Mouse (Mus musculus): ENCODE data around the gene Neurl2.
A peak's percentile ranks its signal among the peaks of the same experiment; 100 is the strongest.
"Not testable (repeated sequence)": the region's sequence is repeated elsewhere in the genome, so short reads cannot be mapped to it uniquely, and the experiment has no call there.

Neurl2 gene

DNA sequence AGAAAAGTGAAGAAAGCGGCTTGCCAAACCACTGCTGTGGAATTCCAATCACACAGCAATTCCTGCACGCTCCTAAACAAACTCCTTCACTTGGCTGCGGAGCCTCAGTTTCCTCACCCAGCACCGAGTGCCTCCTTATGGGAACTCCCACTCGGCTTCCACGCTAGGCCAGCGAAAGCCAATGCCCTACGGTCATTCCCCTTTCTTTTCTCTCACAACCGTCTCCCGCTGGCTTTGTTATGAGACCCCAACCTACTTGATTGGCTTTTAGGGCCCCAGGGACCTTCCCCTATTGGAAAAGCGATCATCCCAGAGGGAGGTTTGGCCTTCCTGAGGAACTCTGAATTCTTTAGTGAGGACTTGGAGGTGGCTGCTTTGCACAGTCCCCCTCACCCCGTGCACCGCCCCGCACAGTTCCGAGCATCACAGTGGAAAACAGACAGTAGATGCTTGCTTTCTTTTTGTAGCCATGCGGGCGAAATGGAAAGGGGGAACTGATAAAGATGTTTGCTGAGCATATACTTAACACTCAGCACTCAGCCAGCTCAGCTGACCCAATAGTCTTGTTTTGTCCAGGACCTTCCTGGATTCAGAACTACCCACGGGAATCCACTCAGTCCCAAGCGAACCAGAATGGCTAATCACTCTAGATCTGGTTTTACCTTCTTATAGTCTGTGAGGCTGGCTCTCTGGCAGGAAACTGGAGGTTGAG, 24.7 kb upstream of the Neurl2 start:
- no peak for DNase-seq (ENCODE audit: low spot score in 2 of 2)

DNA sequence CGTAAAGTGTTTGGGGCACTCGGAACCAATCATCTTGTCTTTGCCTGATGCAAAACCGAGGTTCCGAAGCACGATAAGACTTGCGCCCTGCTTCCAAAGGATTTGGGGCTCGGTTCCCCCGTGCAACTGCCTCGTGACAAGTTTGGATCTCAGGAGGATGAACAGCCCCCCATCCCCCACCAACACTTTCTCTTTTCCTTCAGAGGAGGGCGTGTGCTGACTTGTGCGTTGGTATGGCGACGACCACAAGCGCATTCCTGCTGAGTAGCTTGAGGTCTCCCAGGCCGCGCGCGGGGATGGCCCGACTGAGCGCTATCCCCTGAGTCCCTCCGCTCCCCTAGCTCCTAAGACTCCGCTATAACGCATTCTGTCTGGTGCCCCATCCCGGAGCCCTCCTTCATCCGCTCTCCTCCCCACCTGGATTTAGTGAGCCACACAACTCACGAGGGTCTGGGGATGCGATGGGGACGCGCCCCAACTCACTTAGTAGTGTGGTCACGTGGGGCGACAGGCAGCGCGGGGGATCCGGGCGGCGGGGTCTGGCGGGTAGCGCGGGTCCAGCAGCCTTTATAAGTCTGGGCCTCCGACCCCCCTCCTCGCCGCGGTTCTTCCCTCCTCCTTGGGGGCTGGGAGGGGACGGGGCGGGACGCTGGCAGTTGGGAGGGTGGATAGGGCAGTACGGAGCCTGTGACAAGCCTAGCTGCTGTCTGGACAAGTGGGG, 24.0 kb upstream of the Neurl2 start, which contains the start of gene Pltp:
Gene Pltp (minus strand): TSS at position 611 of the 721 bp plus-strand sequence.
- peak; percentile 62 to 71 for DNase-seq (ENCODE audit: low spot score in 2 of 2)

DNA sequence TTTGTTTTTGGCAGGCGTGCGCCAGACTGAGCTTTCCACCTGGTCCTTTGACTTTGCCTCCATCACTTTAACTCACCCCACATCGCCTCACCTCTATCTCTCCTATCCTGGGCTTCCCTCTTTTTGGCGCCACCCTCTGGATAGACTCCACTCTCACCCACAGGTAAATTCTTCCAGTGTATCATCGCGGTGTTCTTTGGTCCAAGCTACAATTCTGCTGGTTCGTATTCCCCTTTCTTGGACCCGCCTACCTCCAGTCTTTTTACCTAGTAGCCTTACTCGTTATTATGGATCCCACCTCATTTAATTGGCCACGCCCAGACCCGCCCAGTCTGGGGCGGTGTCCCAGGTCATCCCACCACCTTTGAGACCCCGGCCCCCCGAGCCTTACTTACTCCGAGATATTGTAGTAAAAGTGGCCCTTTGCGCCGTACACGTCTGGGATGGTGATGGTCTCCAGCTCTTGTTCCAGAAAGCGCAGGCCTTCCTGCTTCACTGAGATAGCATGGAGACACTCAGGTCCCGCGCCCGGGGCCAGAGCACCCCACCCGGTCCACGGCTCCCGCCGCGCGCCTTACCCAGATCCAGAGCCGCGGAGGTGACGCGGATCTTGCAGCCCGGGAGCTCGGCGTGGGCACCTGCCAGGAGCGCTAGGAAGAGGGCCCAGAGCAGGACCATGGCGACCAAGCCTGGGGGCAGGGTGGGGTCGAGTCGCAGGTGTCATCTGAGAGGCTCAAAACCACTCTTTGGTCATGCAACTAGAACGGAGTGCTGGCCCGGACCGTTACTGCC, 23.2 kb upstream of the Neurl2 start:
- no peak for DNase-seq (ENCODE audit: low spot score in 2 of 2)

DNA sequence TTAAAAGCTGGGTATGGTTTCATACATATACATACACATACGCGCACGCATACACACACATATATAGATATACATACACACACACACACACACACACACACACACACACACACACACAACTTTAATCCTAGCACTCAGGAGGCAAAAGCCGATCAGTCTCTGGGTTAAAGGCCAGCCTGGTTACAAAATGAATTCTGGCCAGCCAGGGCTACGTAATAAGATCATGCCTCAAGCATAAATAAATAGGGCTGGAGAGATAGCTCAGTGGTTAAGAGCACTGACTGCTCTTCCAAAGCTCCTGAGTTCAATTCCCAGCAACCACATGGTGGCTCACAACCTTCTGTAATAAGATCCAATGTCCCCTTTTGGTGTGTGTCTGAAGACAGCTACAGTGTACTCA, 22.3 kb upstream of the Neurl2 start:
- not testable (repeated sequence) for DNase-seq (ENCODE audit: low spot score in 2 of 2)

DNA sequence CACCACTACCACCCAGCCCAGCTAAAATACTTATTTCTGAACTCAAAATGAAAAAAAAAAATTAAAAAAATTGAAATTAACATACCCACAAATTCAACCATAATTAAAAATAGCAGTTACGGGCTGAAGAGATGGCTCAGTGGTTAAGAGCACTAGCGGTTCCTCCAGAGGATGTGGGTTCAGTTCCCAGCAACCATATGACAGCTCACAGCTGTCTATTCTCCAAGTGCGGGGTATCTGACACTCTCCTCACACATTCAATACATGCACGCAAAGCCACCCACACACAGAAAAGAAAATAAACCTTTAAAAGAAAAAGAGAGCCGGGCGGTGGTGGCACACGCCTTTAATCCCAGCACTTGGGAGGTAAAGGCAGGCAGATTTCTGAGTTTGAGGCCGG, 16.8 kb upstream of the Neurl2 start:
- DNase-seq (ENCODE audit: low spot score in 2 of 2): no peak

DNA sequence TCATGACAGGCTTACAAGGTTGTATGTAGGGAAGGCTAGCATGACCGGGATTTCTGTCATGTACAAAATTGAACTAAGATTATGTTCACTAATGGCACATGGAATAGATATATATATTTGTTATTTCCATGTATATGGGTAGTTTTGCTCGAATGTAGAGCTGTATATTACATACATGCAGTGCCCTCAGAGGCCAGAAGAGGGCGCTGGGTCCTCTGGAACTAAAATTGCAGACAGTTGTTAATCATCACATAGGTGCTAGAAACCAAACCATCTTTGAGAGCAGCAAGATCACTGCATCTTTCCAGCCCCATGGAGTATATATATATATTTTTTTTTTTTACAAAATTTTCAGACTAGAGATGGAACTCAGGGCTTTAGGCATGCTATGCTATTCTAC, 12.5 kb upstream of the Neurl2 start:
- peak in 1 of 2 experiments; percentile 21 for DNase-seq (ENCODE audit: low spot score in 2 of 2)

DNA sequence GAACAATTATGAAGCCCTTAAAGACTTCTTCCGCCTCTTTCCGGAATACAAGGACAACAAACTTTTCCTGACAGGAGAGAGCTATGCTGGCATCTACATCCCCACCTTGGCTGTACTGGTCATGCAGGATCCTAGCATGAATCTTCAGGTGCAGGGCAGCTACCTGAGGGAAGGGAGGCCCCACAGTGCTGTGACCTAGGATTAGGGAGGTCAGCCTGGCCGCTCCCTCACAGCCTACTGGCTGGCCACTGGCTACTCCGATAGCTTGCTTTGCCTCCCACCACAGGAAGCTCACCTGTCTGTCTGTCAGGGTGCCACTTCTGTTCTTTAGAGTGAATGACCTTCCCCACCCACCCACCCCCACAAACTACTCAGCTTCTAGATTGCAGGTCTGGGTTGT, 1.9 kb upstream of the Neurl2 start:
- no peak for DNase-seq (ENCODE audit: low spot score in 2 of 2)

DNA sequence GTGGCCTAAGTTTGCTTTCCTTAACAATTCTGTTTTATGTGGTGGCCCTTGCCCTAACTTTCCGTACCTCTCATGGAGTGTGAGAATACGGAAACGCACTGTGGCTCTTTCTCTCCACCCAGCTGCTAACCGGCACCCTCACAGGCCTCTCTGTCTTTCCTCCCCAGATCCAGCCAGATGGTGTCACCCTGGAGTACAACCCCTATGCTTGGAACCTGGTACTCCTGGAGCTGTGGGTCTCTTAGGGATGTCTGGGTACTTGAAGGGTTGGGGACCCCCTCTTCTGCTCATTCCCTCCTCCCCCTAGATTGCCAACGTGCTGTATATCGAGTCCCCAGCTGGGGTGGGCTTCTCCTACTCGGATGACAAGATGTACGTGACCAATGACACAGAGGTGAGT, 1.3 kb upstream of the Neurl2 start:
- DNase-seq (ENCODE audit: low spot score in 2 of 2): no peak

DNA sequence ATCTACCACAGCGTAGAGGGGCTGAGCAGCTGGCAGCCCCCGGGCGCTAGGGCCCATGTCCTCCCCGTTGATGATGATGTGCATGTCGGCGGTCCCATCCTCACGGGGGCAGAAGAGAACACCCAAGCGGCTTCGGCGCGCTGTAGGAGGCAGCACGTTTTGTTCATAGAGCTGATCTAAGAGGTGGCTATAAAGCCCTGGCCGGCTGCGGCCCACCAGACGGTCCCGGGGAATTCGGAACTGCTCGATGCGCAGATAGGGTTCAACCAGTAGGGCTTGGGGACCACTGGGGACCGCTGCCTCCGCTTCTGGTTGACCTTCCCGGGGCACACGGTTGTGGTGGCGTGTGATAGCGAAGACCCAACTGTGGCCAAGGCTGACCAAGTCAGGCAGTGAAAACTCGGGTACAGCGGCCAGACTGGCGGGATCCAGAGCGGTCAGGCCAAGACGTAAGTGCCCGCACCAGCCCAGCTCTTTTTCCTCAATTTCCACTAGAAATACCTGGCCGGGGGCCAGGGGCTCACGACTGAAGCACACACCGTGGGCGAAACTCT, 431 bp downstream of the Neurl2 start, which contains the start of gene Ctsa:
Gene Ctsa (plus strand): TSS at position 126 of the 554 bp plus-strand sequence.
- peak; percentile 89 to 91 for DNase-seq (ENCODE audit: low spot score in 2 of 2)

DNA sequence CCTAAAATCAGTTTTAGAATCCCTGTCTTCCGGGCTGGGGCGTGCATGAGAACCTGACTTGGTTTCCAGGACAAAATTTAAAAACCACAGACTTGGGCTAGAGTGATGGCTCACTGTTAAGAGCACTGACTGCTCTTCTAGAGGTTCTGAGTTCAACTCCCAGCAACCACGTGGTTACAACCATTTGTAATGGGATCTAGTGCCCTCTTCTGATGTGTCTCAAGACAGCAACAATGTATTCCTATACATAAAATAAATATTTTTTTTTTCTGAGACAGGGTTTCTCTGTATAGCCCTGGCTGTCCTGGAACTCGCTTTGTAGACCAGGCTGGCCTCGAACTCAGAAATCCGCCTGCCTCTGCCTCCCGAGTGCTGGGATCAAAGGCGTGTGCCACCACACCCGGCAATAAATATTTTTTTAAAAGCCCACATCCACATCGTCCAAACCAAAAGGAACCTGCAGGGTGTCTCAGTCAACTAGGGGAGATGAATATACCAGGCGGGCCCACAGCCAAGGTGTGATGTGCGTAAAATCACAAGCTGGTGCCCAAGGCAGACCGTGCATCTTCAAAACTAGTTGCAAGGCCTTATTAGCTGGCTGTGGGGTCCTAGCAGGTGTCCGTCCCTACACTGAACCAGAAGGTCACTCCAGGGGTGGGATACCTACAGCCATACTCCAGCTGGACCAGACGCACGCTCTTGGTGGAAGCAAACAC, 1.1 kb downstream of the Neurl2 start:
- no peak for DNase-seq (ENCODE audit: low spot score in 2 of 2)

DNA sequence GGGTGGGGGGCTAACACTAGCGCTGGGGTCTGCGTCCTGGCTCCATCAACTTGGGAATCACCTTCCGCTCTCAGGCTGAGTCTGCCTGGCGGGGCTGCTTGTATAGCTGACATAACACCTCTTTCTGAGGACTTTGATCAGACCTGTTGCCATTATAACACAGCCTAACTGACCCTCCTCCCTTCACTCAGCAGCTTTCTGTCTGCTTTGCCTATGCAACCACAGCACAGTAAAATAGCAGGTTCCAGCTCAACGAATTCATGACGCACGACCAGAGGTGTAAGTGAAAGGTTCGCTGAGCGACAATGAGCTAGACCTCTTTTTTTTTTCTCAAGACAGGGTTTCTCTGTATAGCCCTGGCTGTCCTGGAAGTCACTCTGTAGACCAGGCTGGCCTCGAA, 2.2 kb downstream of the Neurl2 start:
- DNase-seq (ENCODE audit: low spot score in 2 of 2): no peak

DNA sequence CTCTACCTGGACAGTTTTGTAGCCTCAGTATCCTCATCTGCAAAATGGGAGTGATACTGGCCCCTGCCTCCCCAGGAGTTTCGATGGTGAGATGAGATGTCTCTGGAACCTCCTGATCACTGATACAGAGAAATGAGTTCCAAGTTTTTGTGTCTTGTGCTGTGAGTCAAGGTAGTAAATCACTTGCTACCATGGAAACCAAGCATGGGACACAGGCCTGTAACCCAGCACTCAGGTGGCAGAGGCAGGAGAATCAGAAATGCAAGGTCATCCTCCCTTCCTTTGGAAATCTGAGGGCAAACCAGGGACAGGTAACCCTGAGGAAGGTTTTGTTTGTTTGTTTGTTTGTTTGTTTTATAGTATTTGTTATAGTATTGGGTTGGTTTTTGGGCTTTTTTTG, 4.2 kb downstream of the Neurl2 start:
- no peak for DNase-seq (ENCODE audit: low spot score in 2 of 2)

DNA sequence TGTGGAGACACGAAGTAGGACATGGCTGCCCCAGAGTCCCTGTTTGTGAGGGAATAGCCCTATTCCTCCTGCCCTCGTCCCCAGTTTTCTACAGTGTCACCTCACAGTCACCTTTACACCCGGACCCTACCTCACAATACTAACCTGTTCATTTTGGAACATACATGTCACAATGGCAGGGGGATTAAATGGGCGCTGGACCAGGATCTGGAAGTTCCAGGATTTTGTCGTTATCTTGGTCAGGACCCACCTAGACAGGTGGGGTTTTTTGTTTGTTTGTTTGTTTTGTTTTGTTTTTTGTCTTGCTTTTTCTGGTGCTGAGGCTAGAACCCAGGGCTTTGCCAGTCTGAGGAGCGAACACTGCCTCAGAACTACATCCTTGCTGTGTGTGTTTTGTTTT, 4.8 kb downstream of the Neurl2 start, which contains the start of gene Spata25:
Gene Spata25 (minus strand): TSS at position 101 of the 400 bp plus-strand sequence.
- DNase-seq (ENCODE audit: low spot score in 2 of 2): no peak

DNA sequence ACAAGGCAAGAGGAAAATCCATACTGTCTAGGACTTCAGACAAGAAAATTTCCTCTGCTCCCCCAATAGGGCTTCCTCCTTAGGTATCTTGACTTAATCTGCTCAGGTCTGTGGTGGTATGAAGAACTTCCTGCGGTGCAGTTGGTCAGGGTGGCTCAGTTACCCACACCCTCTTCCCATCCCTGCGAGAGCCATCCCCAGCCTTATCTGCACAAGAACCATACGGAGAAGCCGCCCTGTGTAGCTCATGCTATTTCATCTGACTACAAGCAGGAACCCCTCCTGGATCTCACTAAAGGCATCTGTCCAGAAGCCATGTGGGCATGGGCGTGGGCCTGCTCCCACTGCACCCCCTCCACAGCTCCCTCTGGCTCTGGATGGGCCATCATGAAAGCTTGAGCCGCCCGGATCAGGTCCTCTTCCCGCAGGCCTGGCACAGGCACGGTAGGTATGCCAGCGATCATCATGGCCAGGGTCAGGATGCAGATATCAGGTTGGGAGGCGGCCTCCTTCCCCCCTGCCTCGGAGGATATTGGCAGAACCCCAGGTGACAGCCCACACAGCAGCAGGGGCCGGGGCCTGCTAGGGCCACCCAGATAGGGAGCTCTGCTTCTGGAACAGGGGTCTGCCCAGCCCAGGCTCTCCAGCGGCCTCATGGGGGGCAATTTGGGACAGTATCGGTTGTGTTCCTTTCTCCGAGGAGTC, 6.0 kb downstream of the Neurl2 start:
- peak in 1 of 2 experiments; percentile 33 for DNase-seq (ENCODE audit: low spot score in 2 of 2)

DNA sequence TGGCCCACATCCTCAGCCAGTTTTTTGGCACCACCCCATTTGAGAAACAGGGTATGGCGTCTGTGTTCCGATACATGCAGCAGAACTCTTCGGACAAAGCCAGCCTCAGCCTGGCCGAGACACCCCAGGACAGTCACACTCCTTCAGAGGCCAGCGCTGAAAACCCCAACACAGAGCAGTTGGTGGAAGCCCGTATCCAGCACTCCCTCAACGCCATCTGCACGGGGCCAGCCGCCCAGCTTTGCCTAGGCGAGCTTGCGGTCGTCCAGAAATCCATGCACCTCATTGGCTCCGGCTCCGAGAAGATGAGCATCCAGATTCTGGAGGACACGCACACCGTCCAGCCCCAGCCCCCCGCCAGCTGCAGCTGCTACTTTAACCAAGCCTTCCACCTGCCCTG, 7.7 kb downstream of the Neurl2 start:
- DNase-seq (ENCODE audit: low spot score in 2 of 2): peak in 1 of 2 experiments; percentile 45

DNA sequence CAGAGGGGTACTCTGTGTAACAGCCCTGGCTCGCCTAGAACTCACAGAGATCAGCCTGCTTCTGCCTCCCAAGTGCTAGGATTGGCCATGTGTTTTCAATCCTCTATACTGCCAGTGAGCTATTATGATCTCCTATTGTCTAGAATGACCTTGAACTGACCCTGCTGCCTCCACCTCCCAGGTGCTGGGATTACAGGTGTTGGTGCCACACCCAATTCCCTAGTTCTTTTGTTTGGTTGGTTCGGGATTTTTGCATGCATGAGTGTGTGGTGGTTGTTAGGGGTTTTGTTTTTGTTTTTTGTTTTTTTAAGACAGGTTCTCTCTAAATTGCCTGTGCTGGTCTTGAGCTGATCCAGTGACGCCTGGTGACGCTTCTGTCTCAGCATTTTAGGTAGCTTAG, 9.3 kb downstream of the Neurl2 start:
- DNase-seq (ENCODE audit: low spot score in 2 of 2): no peak

DNA sequence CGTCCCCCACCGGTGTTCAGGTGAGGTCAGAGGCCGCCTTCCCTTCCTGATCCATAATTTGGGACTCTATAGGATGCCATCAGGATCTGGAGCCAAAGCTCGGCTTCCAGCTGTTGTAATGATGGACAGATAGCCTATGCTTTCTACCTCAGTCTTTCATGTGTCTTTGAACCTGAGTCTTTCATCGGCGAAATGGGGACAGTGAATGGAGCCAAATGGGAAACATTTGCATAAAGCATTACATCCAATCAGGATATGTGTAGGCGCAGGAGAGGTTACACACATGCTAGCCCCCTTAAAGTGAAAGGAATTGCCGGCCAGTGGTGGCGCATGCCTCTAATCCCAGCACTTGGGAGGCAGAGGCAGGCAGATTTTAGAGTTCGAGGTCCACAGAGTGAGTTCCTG, 10.1 kb downstream of the Neurl2 start:
- DNase-seq (ENCODE audit: low spot score in 2 of 2): no peak

DNA sequence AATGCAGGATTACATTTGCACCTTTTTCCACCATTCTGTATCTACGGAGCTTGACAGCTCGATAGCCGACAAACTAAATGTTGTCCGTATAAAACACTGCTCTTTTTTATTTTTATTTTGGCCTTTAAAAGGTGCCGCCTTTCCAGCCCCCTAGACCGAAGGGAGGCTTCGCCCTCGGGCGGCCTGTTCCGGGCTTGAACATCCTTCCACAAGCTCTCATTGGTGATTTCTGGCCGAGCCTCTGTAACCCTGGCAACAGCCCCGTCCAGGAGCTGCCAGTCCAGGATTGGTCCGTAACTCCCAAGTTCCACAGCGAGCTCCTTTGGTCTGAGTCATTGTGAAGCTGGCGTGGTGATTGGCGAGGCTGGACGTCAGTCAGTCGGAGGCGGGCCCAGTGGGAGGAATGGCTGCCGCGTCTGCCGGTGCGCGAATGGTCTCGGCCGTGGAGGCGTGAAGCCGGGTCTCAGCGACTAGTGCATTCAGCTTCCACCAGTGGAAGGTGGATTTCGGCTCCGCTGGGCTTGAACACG, 10.6 kb downstream of the Neurl2 start, which contains the start of gene Zswim1:
Gene Zswim1 (plus strand): TSS at position 51 of the 530 bp plus-strand sequence.
- DNase-seq (ENCODE audit: low spot score in 2 of 2): peak; percentile 100

DNA sequence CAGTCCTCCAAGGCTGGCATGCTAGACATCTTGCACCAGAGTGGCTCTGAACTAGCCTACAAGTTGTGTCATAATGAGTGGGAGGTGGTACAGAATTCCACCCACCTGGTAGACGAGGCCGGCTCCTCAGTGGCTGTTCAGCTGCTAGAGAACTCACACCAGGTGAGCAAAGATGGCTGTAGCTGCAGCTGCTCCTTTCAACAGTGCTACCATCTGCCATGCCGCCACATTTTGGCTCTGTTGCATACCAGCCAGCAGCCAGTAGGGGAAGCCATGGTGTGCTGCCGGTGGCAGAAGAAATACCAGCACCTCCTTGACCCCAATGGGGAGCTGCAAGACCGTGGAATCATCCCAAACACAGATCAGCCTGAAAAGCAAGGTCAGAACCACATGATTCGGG, 12.2 kb downstream of the Neurl2 start:
- peak in 1 of 2 experiments; percentile 35 for DNase-seq (ENCODE audit: low spot score in 2 of 2)

DNA sequence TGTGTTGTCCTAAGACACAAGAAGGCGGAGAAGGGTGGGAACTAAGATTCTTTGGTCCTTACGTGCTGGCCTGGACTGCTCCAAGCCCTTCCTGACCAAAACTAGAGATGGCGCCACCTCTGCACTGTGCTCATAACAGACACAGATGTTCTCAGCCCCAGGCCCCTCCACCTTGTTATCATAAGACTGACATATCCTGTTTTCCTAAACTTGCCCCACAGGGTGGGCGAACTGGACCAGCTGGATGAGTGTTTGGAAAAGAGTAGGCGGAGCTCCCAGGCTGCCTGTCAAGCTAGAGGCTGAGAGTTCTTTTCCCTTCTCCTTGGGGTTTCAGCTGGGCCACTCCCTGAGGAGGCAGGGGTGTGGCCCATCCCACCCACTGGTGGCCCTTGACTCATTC, 15.6 kb downstream of the Neurl2 start:
- no peak for DNase-seq (ENCODE audit: low spot score in 2 of 2)
